Comparison of ENCODE assay signal across 8 mouse cellular contexts in genomic region chr1:37719030-37719723, GRCm38 (mm10). TPM values are rescaled to one million over a fixed set of nuclear protein-coding genes. Genes with fewer than 3 reads are reported as not detected.
A peak's percentile ranks its signal among the peaks of the same experiment; 100 is the strongest.
DNase-seq lines count a peak whose midpoint lies in the region; ATAC-seq and TF ChIP-seq lines count a peak whose summit lies in the region.

No protein-coding gene starts in this region.

- no peak overlapping the region for H3K27ac ChIP-seq in heart, embryonic 12.5 days (ENCODE audit: poor library complexity, severe bottlenecking)
- H3K27ac ChIP-seq in embryonic facial prominence, embryonic 12.5 days = no peak overlapping the region
- H3K27ac ChIP-seq in limb, embryonic 10.5 days = peak overlapping the region; percentile 75
- no peak overlapping the region for H3K27ac ChIP-seq in neural tube, embryonic 14.5 days (ENCODE audit: low read depth, low read length)

- in situ Hi-C loops in Patski (cut with MboI; ENCODE audit: low pct_unique_long_range_greater_than_20kb) = loop anchor here (25.0 kb wide), 1 partner anchor 393 kb away; no protein-coding TSS in a partner anchor

- peak overlapping the region; percentile 90 for H3K4me2 ChIP-seq in heart, embryonic 12.5 days
- H3K4me2 ChIP-seq in embryonic facial prominence, embryonic 12.5 days (replicated peaks) = peak overlapping the region; percentile 99
- peak overlapping the region; percentile 90 for H3K4me2 ChIP-seq in neural tube, embryonic 14.5 days (ENCODE audit: low read depth, low read length)

- POLR2A ChIA-PET in Patski (lab: Charles Lee) = no interaction called here

- no peak for DNase-seq in heart, postnatal 4 days
- DNase-seq in Patski (ENCODE audit: low read depth, low spot score) = no peak
- DNase-seq in limb, embryonic 10.5 days (ENCODE audit: low spot score) = peak; percentile 52
- no peak for DNase-seq in natural killer cell, adult 2 months (ENCODE audit: low spot score in 2 of 2)
- no peak for DNase-seq in kidney, postnatal 10 days

- WGBS in heart, embryonic 12.5 days = 6% methylated on average over 48 of the region's 49 CpGs
- 3% methylated on average over 47 of the region's 49 CpGs for WGBS in embryonic facial prominence, embryonic 12.5 days
- WGBS in limb, embryonic 10.5 days = 6% methylated on average over 48 of the region's 49 CpGs
- WGBS in neural tube, embryonic 14.5 days = 5% methylated on average over 47 of the region's 49 CpGs

- peaks cover 18% of the 10 kb centered on the region; the same call in 1 of the 2 replicates for H3K27me3 ChIP-seq in heart, embryonic 12.5 days (replicated peaks)
- H3K27me3 ChIP-seq in Patski = peaks cover 7% of the 10 kb centered on the region
- peaks cover 33% of the 10 kb centered on the region for H3K27me3 ChIP-seq in embryonic facial prominence, embryonic 12.5 days
- peaks cover 50% of the 10 kb centered on the region for H3K27me3 ChIP-seq in limb, embryonic 10.5 days (ENCODE audit: low read depth, poor library complexity, severe bottlenecking)
- H3K27me3 ChIP-seq in neural tube, embryonic 14.5 days (ENCODE audit: control insufficient read depth, insufficient read depth, low read length) = peaks cover 6% of the 10 kb centered on the region

- ATAC-seq in heart, embryonic 12.5 days (ENCODE audit: insufficient number of reproducible peaks, low FRiP score) = peak; percentile 40
- ATAC-seq in Patski = peak; percentile 13
- ATAC-seq in embryonic facial prominence, embryonic 12.5 days (ENCODE audit: insufficient number of reproducible peaks, insufficient read depth, low FRiP score, low TSS enrichment) = no peak
- ATAC-seq in neural tube, embryonic 14.5 days (ENCODE audit: low read depth) = peak; percentile 80

- peaks cover 5% of the 10 kb centered on the region; the same call in 1 of the 2 replicates for H3K4me1 ChIP-seq in heart, embryonic 12.5 days (replicated peaks)
- peaks cover 11% of the 10 kb centered on the region; the same call in 1 of the 2 replicates for H3K4me1 ChIP-seq in embryonic facial prominence, embryonic 12.5 days
- peaks cover 15% of the 10 kb centered on the region for H3K4me1 ChIP-seq in limb, embryonic 10.5 days
- H3K4me1 ChIP-seq in neural tube, embryonic 14.5 days (ENCODE audit: control insufficient read depth, insufficient read depth, low read length) = 0 out of 2 replicates have a peak, but pooled peaks cover 5% of the 10 kb centered on the region

- no peaks in the 10 kb centered on the region for H3K36me3 ChIP-seq in heart, embryonic 12.5 days
- no peaks in the 10 kb centered on the region for H3K36me3 ChIP-seq in embryonic facial prominence, embryonic 12.5 days
- H3K36me3 ChIP-seq in limb, embryonic 10.5 days = no peaks in the 10 kb centered on the region
- H3K36me3 ChIP-seq in neural tube, embryonic 14.5 days (ENCODE audit: control insufficient read depth, insufficient read depth, low read length) = no peaks in the 10 kb centered on the region

- peak overlapping the region; percentile 79 for H3K9ac ChIP-seq in heart, embryonic 12.5 days
- H3K9ac ChIP-seq in embryonic facial prominence, embryonic 12.5 days = peak overlapping the region; percentile 68
- H3K9ac ChIP-seq in neural tube, embryonic 14.5 days (replicated peaks; ENCODE audit: low read depth, low read length) = peak overlapping the region; percentile 58

- peak overlapping the region; percentile 72 for H3K4me3 ChIP-seq in heart, embryonic 12.5 days
- peak overlapping the region; percentile 59 for H3K4me3 ChIP-seq in embryonic facial prominence, embryonic 12.5 days
- peak overlapping the region; percentile 69 for H3K4me3 ChIP-seq in limb, embryonic 10.5 days
- H3K4me3 ChIP-seq in neural tube, embryonic 14.5 days (ENCODE audit: low read depth, low read length) = peak overlapping the region; percentile 57

- no peak for TF ChIP-seq CTCF in Patski (IDR thresholded peaks at IDR 0.05)

- H3K9me3 ChIP-seq in heart, embryonic 12.5 days (replicated peaks) = no peaks in the 10 kb centered on the region
- no peaks in the 10 kb centered on the region for H3K9me3 ChIP-seq in embryonic facial prominence, embryonic 12.5 days
- H3K9me3 ChIP-seq in limb, embryonic 10.5 days (replicated peaks) = no peaks in the 10 kb centered on the region
- H3K9me3 ChIP-seq in neural tube, embryonic 14.5 days (ENCODE audit: control insufficient read depth, low read length) = no peaks in the 10 kb centered on the region

- CTCF ChIA-PET in Patski (lab: Charles Lee) = interaction anchor here (1.2 to 1.7 kb wide), 3 partner anchors 11 to 41 kb away, joined by 3 to 5 read pairs (median 4); no protein-coding TSS in a partner anchor

RNA-seq across cellular contexts. Expression of gene 2010300C02Rik, which starts 0.7 kb away (rescaled TPM):
- 6.4 and 6.5 TPM in 2 replicates for polyA plus RNA-seq in heart, embryonic 12.5 days (2016; fragmentation: Nextera tagmentation; extraction: Ambion mirVana)
- total RNA-seq in heart, postnatal 4 days (2021) = 1 to 10 TPM; 1.7 to 1.9 TPM
- polyA plus RNA-seq in Patski (2021) = 3.6 TPM
- 2.0 and 2.3 TPM in 2 replicates for polyA plus RNA-seq in embryonic facial prominence, embryonic 12.5 days (2016; fragmentation: Nextera tagmentation; extraction: Ambion mirVana)
- 0.66 and 1.2 TPM in 2 replicates for polyA plus RNA-seq in limb, embryonic 10.5 days (2016; fragmentation: Nextera tagmentation; extraction: Ambion mirVana)
- polyA plus RNA-seq in neural tube, embryonic 14.5 days (2014; fragmentation: Nextera tagmentation; extraction: Ambion mirVana) = 2.6 and 3.5 TPM in 2 replicates
